Mouse (Mus musculus): ENCODE measurements around the gene Hcfc1. TPM values are rescaled to one million over a fixed set of nuclear protein-coding genes. Genes with fewer than 3 reads are reported as not detected.

Hcfc1 gene
- total RNA-seq, 2 experiments from 2014 or later: 47.7 to 49.5 TPM

DNA sequence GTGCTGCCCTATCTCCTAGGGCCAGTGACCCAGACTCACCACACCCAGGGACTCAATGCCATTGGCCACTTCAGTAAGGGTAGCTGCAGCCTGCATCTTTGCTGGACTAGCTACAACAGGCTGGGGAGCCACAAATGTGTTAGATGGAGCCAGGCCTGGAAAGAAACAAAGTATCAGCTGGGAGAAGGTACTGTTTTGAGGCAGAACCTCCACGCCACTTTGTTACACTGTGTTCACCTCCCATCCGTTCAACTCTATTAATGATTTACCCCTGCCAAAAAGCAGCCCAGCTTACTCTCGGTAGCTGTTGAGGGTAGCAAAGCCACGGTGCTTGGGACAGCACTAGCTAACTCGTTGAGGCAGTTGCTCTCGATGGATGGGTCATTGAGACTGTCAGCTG lies 19.3 kb downstream of the Hcfc1 start:
- no peak for DNase-seq (ENCODE audit: low spot score in 2 of 2)

DNA sequence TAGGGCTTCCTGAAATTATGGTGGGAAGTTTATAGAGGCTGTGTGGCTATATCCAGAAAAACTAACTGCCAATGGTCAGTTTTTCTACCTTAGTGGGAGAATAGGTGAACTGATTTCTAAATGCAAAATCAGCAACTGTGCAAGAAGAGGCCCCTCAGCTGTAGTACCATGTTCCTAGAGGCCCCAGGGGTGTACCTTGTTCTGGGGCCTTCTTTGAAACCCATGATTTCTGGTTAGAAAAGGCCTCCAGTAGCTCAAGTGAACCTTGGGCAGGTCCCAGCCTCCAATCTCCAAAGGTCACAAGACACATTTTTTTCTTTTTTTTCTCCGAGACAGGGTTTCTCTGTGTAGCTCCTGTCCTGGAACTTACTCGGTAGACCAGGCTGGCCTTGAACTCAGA lies 23.9 kb downstream of the Hcfc1 start:
- DNase-seq (ENCODE audit: low spot score in 2 of 2): no peak

DNA sequence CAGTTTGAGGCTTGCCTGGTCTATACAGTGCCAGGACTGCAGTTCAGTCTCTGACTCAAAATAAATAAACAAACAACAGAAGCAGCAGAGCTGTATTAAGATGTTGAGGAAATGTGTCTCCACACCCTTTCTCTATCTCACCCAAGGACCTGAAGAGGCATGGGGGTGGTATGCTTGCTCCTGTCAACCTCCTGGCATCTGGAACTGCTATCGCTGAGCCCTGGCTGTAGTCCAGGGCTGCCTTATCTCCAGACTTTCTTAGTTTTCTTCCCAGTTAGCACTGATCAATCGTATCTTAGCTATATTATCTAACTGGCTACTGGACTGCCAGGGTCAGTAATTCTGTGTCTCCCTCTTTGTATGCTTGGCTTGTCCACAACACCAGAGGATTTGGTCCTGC lies 24.3 kb downstream of the Hcfc1 start:
- no peak for DNase-seq (ENCODE audit: low spot score in 2 of 2)

DNA sequence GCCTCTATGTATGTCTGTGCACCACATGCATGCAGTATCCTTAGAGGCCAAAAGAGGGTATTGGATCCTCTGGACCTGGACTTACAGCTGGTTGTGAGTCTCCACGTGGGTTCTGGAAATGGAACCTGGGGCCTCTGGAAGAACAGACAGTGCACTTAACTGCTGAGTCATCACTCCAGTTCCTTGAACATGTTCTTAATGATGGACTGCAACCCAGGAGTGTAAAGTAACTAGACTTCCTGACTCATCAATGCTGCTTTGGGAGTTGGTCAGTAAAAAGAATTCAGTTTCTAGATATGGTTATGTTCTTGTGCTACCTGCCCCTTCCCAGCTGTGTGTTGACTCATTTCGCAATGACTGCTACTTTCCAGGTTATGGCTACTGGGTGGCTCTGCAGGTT lies 34.3 kb downstream of the Hcfc1 start:
- DNase-seq (ENCODE audit: low spot score in 2 of 2): no peak

DNA sequence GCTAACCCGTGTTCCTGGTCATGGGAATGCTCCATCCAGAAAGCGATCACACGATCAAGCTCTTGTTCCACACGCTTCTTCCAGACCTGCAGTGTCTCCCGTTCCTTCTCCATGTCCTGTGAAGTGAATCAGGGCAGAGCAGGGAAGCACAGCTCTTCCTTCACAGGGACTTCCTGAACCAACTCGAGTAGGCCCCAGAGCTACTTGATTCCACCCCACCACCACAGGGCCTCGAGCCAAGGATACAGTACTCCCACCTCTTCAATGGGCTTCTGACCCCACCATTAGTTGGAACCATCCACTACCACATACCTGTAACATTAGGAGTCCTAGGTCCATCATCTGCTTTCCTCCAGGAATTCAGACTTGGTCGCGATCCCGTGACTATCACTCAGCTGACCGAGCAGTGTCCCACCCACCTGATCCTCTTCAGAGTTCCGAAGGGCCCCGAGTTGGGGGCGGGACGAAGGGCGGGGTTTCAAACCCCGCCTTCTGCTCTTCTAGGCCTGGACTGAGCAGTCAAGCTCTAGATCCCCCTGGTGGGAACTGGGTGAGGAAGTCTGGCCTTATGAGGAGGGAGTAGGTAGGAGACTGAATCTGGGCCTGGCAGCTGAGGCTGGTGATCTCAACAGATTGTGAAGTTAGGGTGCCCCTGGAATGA lies 35.6 kb downstream of the Hcfc1 start, which contains the start of gene Renbp:
Gene Renbp, minus strand, starts transcription at position 449 of the 661 bp plus-strand sequence.
- peak; percentile 35 to 51 for DNase-seq (ENCODE audit: low spot score in 2 of 2)

DNA sequence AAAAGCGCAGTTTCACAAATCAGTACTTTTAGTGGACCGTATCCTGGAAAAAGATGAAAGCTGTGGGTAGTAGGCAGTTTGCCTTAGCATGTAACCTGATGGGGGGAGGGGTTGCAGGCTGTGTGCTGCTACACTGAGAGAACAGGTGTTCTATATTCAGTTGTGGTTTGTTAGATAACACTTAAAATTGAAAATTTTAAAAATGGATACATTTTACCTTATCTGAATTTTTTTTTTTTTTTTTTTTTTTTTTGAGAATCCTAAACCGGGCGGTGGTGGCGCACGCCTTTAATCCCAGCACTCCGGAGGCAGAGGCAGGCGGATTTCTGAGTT lies 43.6 kb downstream of the Hcfc1 start:
- no peak for DNase-seq (ENCODE audit: low spot score in 2 of 2)

DNA sequence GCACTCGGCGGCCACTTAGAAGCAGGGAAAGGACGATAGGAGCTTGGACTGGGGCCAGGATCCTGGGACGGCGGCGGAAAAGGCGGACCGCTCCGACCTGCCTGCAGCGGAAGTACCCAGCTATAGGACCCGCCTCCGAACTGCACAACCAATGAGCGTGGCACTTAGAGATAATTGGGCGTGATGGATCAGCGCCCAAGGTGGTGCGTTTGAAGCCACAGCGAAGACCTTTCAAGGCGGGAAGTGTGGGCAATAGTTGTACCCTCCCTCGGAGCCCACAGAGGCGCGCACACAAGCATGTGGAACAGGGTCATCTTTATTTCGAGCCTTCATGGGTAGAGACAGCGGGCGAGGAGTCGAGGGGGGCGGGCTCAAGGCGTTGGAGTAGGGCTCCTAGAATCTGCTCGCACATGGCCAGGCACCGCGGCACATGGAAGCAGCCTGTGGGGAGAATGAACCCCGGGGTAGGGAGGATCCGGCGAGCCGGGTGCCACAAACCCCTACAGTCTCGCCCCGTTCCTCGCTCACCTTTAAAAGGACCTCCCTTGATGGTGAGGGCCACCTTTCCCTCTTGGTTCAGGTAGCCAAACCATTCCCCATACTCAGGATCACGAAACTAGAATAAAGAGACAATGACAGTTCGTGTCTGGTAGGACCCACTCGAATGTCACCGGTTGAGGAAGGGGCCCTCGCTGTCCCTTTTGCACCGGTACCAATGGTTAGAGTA lies 44.2 kb downstream of the Hcfc1 start, which contains the start of the genes Arhgap4 and Naa10:
Gene Arhgap4, minus strand, starts transcription at position 48 of the 727 bp plus-strand sequence.
Gene Naa10, minus strand, starts transcription at position 122 of the 727 bp plus-strand sequence.
- peak; percentile 78 to 80 for DNase-seq (ENCODE audit: low spot score in 2 of 2)

DNA sequence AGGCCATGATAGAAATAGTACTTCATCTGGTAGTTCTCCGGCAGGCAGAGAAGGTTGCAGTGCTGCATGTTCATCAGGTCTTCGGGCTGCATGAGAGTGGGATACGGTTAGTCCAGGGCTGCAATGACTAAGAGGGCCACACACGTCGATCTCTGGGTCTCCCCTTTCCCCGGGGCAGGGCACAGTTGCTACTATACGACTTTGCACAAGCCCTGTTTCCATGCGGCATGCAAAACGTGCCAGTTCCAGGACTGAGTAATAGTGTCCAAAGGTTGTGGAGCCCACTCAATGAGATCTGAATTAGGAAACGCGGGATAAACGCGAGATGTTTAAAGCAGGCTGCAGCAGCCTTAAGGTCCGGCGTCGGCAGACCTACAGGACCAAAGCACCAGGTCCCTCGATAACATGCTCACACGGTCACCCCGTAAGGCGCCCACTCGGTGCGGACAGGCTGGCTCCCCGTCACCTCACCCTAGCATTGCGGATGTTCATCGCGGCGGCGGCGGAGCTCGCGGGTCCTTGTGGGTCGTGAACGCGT lies 44.8 kb downstream of the Hcfc1 start:
- DNase-seq (ENCODE audit: low spot score in 2 of 2): peak in 1 of 2 experiments; percentile 19

DNA sequence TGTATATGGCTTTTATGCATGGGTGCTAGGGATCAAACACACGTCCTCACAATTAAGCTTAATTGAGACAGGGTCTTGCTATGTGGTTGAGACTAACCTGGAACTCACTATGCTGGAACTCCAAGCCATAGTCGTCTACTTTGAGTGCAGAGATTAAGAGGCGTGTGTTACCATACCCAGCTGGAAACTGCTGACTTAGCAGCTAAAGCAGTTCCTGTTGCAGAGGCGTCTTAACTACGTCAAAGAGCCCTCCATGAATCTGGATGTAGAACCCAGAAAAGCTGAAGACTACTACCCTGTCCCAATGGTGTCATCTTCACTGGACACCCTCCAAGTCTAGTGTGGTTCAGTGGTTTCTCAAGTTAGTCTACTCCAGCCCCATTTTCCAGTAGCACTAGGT lies 47.5 kb downstream of the Hcfc1 start:
- no peak for DNase-seq (ENCODE audit: low spot score in 2 of 2)

DNA sequence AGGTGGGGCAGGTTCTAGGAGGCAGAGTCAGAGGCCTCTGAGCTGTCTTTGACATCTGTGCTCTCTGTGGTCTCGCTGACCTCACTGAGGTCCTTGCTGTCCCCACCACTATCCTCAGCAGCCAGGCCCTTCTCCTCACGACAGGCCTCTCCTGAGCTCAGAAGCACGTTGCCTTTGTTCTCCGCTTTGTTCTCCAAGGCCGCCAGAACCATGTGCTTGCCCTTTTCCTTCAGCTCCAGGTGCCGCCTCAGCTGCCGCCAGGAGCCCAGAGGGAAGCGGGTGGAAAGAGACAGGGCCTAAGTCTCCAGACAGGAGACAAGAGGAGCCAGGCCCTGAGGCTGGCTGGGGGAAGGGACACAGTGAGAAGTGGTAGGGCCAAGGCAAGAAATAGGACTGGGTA lies 49.2 kb downstream of the Hcfc1 start:
- DNase-seq (ENCODE audit: low spot score in 2 of 2): no peak

DNA sequence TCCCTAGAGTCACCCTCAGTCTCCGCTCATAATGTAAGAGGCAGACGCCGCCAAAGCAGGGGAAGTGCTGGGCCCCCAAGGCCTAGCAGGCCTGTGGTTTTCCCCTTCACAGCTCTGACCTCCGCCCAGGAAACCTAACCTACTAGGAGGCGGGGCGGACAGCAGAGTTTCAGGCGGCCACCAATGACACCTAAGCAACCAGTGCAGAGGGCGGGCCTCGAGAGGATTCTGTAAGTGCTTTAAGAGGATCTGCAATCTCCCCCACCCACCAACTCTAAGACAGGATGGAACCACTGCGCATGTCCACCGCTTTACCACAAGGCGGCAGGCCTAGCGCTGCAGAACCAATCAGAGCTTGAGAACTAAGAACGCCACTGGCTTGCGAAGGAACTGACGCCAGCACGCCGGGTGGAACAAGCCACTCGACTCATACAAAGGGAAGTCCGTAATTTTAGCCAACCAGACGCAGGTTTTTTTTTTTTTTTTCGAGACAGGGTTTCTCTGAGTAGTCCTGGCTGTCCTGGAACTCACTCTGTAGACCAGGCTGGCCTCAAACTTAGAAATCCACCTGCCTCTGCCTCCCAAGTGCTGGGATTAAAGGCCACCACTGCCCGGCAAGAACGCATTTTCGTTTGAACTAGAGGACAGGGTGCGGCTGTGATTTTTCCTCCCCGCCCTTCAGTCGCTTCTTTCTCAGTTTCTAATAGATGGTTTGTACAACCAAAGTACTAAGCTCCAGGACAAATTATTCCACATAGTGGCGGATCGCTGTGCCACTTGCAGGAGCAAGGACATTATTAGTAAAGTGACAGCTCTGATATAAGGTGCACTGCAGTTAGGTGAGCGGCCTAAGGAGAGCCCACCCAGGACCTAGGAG lies 51.1 kb downstream of the Hcfc1 start:
- DNase-seq (ENCODE audit: low spot score in 2 of 2): peak; percentile 59 to 67

DNA sequence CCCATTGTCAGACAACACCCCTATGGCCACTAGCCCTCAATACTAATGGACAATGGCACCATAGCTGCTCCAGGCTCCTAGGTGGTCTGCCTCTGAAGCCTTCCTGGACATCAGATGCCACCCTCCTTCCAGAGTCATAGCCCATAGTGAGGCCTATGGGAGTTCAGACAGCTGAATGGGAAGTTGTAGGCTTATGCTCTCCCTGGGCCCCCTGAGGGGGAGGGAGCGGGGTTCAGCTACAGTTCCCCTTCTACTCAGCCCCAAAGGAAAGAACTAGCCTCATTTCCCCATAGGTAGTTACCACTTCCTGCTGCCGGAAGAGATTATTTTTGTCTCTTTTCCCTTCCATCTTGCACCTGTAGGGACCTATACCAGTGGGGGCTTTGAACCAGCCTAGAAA lies 54.6 kb downstream of the Hcfc1 start:
- no peak for DNase-seq (ENCODE audit: low spot score in 2 of 2)

DNA sequence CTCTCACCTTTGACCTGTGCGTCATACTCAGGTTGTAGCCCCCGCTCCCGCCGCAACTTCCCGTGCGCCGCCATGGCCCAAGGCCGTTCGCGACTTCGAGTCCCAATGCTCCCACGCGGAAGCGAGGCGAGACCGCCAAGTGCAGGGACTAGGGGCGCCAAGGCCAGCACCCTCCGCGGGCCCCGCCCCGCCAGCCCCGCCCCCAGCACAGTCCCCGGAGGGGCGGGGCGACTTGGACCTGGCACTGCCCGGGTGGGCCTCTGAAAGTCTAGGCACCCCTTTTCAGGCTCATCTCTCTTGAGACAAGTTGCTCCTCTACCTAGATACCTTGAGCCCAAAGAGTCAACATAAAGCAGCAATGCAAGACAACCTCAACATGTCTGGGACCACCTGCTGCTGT lies 55.0 kb downstream of the Hcfc1 start:
- peak in 1 of 2 experiments; percentile 25 for DNase-seq (ENCODE audit: low spot score in 2 of 2)

DNA sequence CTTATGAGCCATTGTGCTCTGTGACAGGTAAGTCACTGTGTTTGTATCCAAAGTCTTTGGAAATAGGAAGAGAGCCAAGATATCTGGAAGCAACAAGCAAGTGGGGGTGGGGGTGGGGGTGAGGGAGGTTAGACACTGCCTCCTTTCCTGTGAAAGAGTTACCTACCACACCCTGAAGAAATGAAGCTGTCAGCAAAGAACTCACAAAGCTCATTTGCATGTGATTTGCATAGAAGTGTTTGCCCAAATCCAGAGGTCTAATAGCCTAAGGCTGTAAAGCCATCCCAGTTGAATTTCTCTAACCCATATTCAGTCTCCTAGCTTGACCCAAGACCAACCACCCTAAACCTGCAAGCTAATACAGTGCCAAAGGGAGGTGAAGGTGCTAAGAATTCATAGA lies 55.7 kb downstream of the Hcfc1 start:
- no peak for DNase-seq (ENCODE audit: low spot score in 2 of 2)

DNA sequence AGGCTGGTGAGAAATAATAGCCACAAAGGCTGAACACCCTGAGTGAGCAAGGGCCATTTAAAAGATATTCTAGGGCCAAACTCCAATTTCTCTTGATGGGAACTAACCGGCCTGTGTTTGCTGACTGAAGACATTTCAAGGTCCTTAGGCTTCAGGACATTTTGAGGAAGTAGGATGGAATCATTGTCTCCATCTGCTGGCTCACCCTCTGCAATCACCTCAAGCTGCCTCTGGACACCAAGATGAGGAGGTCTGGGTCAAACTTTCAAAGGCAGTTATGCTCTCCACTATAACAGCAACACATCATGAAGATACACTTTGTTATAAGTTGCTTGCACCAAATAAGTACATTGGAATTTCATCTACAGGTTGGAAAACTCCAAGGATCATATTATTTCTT lies 56.1 kb downstream of the Hcfc1 start:
- DNase-seq (ENCODE audit: low spot score in 2 of 2): no peak

DNA sequence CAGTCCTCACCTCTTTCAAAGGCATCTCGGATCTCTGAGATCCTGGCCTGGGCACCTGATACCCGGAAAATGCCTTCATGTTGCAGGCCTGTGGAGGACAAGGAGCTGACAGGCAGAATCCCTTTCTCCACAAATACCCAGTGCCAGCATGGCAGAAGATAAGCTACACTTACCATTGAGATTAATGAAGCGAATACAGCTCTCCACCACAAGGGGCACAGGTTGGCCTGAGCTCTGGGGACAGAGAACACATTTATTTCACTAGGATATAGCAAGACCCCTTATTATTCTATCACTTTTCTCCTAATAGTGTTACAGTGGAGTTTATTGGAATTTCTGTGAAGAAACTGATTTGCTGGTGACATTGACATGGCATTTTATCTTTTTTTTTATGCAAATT lies 68.2 kb downstream of the Hcfc1 start:
- no peak for DNase-seq (ENCODE audit: low spot score in 2 of 2)

DNA sequence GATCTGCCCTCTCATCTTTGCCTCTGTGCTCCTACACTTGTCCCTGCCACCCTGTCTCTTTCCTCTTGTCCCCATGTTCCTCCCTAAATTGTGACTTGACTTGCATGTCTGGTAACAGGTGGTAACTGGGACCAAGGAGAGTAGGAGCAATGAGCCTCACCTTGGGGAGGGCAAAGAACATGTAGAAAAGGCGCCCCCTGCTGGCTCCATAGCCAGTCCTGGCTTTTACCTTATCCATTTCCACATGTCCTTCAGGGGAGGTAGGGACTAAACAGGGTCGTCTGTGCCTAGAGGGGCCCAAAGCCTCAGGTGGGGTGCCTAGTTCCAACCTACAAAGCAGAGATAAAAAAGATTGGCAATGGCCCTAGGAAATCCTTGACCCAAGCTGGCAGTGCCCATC lies 70.4 kb downstream of the Hcfc1 start, which contains the start of gene L1cam:
Gene L1cam, minus strand, starts transcription at position 387 of the 400 bp plus-strand sequence.
- DNase-seq (ENCODE audit: low spot score in 2 of 2): peak; percentile 51 to 53

DNA sequence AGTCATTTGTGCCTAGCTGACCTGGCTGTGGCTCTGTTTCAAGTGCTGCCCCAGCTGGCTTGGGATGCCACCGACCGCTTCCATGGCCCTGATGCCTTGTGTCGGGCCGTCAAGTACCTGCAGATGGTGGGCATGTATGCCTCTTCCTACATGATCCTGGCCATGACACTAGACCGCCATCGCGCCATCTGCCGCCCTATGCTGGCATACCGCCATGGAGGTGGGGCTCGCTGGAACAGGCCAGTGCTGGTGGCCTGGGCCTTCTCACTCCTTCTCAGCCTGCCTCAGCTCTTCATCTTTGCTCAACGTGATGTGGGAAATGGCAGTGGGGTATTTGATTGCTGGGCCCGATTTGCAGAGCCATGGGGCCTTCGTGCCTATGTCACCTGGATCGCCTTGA lies 73.3 kb downstream of the Hcfc1 start:
- DNase-seq (ENCODE audit: low spot score in 2 of 2): no peak
